Mouse (Mus musculus): ENCODE measurements around the gene Tmem98. TPM values are rescaled to one million over a fixed set of nuclear protein-coding genes. Genes with fewer than 3 reads are reported as not detected.

Tmem98 gene
- total RNA-seq, 2 experiments from 2014 or later, result 3.3 to 4.9 TPM

DNA sequence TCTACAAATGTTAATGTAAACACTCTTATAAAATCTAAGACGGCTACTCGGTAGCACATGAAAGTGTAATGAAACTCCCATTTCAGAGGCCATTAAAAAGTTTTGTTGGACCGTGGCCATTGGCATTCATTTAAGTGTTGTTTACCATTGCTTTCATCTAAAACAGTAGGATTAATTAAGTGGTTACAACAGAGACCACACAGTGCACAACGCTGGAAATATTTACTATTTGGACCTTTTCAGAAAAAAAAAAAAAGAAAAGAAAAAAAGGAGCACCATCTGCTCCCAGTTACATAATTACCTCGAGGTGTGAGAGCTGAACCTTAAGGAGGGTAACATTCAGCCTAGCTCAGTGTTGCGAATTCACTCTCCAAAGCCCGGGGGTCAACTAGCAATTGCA, 35.5 kb downstream of the Tmem98 start:
- intact Hi-C loops (cut with DNase I; ENCODE audit: low total_unique reads), result no loop called here
- no peak for DNase-seq

DNA sequence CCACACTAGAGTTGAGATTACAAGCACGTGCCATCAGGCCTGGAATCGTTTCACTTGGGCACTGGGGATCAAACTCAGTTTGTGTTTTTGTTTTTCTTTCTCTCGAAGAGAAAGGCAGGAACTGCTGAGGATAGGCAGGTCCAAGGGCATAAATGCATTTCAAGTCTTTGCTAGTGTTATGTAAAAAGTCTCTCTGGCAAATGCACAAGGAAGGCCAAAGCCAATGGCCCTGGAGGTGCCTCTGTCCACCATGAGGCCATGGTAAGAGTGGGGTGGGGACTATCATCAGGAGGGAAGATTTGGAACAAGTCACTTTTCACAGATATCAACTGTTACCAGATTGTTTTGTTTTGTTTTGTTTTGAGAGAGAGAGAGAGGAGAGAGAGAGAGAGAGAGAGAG, 36.1 kb downstream of the Tmem98 start:
- intact Hi-C loops (cut with DNase I; ENCODE audit: low total_unique reads), result no loop called here
- no peak for DNase-seq

DNA sequence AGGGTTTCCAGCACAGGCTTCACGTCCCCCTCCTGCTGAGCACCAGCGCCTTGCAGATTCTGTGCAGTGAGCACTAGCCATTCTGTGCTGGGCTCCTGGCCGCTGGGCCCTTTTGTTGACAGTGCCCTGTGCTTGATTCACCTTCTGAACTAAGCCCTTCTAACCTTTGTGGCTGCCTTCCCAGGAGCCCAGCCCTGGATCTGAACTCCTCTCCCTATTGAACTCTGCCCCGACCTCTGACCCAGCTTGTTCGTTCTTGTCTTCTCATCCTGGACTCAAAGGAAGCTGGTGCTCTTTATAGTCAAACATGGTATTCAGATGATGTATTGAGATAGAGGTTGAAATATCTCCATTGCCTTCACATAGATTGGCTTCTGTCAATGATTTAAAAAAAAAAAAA, 38.2 kb downstream of the Tmem98 start:
- DNase-seq, result no peak
- intact Hi-C loops (cut with DNase I; ENCODE audit: low total_unique reads), result no loop called here

- no peak for DNase-seq
- intact Hi-C loops (cut with DNase I; ENCODE audit: low total_unique reads), result loop anchor here (5.0 kb wide), 1 partner anchor 155 kb away; no protein-coding TSS in a partner anchor
Measured at GRCm38 (mm10) chr11:80851859-80852258, 41.9 kb downstream of the Tmem98 start.

GRCm38 (mm10) chr11:80853014-80853413, 43.0 kb downstream of the Tmem98 start:
- DNase-seq, result no peak
- intact Hi-C loops (cut with DNase I; ENCODE audit: low total_unique reads), result loop anchor here (5.0 kb wide), 1 partner anchor 156 kb away; no protein-coding TSS in a partner anchor

GRCm38 (mm10) chr11:80854430-80854829, 44.5 kb downstream of the Tmem98 start:
- intact Hi-C loops (cut with DNase I; ENCODE audit: low total_unique reads), result loop anchor here (5.0 kb wide), 1 partner anchor 157 kb away; no protein-coding TSS in a partner anchor
- DNase-seq, result no peak

- intact Hi-C loops (cut with DNase I; ENCODE audit: low total_unique reads), result loop anchor here (5.0 kb wide), 1 partner anchor 158 kb away; no protein-coding TSS in a partner anchor
- DNase-seq, result no peak
Measured at GRCm38 (mm10) chr11:80854908-80855307, 44.9 kb downstream of the Tmem98 start.

- intact Hi-C loops (cut with DNase I; ENCODE audit: low total_unique reads), result no loop called here
- DNase-seq, result no peak
Measured at GRCm38 (mm10) chr11:80856827-80857226, 46.9 kb downstream of the Tmem98 start.

GRCm38 (mm10) chr11:80858065-80858464, 48.1 kb downstream of the Tmem98 start, which contains the start of gene Spaca3:
Gene Spaca3, plus strand, starts transcription at chr11:80858365.
- intact Hi-C loops (cut with DNase I; ENCODE audit: low total_unique reads), result no loop called here
- no peak for DNase-seq

DNA sequence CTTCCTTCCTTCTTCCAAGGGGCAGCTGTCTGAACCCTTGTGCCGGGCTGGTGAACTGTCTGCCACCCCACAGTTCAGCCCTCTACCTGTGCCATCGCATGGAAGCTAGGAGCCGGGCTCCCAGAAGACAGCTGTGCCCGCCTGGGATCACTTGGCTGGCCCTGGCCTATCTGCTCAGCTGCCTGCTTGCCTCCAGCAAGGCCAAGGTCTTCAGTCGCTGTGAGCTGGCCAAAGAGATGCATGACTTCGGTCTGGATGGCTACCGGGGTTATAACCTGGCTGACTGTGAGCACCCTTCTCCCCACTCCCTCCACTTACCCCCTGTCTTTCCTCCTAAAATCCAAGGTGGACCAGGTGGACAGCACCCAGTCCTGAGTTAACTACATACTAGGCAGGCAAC, 53.0 kb downstream of the Tmem98 start:
- DNase-seq, result no peak
- intact Hi-C loops (cut with DNase I; ENCODE audit: low total_unique reads), result no loop called here

DNA sequence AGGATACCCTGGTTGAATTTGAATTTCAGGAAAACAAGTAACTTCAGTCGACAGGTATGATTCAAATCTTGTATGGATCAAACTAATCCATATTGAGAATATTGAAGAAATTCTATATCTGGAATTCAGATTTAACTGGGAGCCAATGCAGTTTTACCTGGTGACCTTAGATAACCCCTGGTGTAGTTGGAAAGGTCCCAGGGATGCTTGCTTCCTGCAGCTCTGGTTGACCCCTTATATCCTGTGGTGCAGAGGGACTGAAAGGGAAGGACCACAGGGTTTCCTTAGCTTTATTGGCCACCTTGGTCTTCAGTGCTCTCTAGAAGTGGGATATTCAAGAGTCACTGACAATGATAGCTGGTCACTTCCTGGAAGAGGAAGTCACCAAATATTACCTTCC, 58.1 kb downstream of the Tmem98 start:
- intact Hi-C loops (cut with DNase I; ENCODE audit: low total_unique reads), result no loop called here
- no peak for DNase-seq

Other genes with a start within 250 kb of the Tmem98 start
- 1 to 10 TPM; 6.4 to 7.0 TPM for gene Myo1d, start 30.1 kb upstream of the Tmem98 start, total RNA-seq (2021)
- gene Spaca3, start 48.2 kb downstream of the Tmem98 start, total RNA-seq (2021), result not detected

Data from gastrocnemius, postnatal 14 days (tissue).